Mouse (Mus musculus) layer of hippocampus, adult 11-12 months (tissue): ENCODE results near the gene Zfp799.
"Not testable (repeated sequence)": the region's sequence is repeated elsewhere in the genome, so short reads cannot be mapped to it uniquely, and the experiment has no call there.

Source experiments
- DNase-seq: peaks from one replicate; pipeline ENCODE4 v3.0.0; 2022; ENCODE audit warnings: low spot score

Gene Zfp799

DNA sequence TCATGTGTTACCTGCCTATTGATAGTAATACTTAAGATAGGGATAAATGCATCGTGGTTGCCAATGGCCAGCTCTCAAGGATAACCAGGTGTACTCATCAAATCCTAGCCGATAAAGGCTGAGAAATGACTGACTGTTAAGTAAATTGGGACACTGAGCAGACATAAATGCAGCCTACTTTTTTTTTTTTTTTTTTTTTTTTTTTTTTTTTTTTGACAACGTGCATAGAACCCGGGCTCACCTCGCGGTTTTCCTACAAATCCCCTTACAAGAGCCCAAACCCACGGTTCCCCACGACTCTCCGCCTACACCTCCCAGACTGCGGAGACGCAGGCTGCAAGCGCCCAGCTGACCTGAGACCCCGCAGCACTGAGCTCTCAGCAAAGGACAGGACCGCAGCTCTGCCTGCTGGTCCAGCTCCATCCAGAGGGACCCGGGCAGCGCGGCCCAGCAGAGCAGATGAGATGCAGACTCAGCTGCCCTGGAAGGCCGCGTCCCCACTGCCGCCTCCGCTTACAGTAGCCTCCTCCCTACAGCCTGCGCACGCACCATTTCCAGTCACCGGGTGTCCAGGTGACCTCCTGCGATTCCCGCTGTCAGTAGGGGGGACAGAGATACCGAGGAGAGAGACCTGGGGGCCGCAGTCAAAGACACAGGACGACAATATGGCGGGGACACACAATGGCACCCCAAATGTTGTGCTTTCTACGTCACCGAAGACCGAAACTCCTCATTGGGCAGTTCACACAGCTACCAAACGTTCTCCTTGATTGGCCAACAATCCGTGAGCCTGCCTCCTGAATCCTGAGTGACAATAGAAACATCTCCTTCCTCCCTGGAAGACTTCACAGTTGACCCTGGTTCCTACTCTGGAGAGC, at the start of gene Zfp799:
Gene Zfp799, minus strand, starts transcription at position 722 of the 878 bp plus-strand sequence.
- DNase-seq = peak; percentile 85

- DNase-seq = no peak
Observed at GRCm38 (mm10) chr17:32878773-32879172, 48.7 kb upstream of the Zfp799 start.

- DNase-seq = no peak
Observed at GRCm38 (mm10) chr17:32877471-32878171, 47.6 kb upstream of the Zfp799 start.

DNA sequence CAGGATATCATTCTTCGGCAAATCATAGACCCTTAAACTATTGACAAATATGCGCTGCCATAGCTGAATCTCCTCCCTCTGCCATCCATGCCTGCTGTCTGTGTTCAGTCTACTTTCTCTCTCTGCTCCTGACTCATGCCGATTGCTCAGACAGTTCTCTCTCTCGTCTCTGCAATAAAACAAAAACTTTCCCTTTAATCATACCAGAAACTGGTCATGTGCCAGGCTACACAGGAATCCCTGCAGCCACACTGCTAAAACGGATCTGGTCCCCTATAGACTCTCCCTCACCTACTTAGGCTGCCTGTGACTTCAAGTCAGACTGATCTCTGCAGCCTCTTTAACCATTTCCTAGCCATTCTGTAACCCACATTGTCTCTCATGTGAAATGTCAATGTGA, 42.6 kb upstream of the Zfp799 start:
- DNase-seq = no peak

DNA sequence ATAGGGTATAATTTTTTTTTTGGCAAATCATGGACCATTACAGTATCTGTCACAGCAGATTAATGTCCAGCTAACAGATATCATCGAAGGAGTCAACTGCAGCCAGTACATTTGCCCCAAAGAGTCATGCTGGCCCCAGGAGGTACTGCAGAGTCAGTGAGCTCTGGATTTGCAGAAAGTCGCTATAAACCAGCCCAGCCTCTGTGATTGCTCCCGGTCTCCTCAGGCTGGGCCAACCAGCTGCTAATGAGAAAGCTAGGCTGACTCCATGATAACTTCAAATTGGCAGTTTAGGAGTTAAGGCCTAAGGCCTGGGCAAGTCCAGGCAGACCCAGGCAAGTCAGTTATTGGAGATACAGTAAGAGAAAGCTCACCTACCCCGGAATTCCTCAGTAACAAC, 42.0 kb upstream of the Zfp799 start:
- no peak for DNase-seq

- DNase-seq = no peak
Observed at GRCm38 (mm10) chr17:32871483-32871882, 41.4 kb upstream of the Zfp799 start.

DNA sequence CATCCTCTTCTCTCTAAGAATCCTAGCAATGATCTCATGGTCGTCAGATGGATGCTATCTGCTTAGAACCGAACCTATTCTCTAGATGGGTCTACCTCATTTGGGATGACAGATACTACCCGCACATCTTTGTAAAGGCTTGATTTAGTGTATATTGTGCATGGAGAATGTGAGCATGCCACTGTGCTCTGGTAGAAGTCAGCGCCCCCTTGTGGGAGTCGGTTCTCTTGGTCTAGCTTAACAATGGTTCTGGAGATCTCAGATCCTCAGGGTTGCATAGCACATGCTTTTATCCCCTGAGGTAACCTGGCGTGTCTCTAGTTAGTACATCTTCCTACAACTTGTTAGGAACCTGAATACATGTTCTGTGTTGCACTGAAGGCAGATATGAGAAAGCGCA, 37.2 kb upstream of the Zfp799 start:
- DNase-seq = not testable (repeated sequence)

DNA sequence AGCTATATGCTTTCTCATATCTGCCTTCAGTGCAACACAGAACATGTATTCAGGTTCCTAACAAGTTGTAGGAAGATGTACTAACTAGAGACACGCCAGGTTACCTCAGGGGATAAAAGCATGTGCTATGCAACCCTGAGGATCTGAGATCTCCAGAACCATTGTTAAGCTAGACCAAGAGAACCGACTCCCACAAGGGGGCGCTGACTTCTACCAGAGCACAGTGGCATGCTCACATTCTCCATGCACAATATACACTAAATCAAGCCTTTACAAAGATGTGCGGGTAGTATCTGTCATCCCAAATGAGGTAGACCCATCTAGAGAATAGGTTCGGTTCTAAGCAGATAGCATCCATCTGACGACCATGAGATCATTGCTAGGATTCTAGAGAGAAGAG, 26.7 kb upstream of the Zfp799 start:
- DNase-seq = not testable (repeated sequence)

DNA sequence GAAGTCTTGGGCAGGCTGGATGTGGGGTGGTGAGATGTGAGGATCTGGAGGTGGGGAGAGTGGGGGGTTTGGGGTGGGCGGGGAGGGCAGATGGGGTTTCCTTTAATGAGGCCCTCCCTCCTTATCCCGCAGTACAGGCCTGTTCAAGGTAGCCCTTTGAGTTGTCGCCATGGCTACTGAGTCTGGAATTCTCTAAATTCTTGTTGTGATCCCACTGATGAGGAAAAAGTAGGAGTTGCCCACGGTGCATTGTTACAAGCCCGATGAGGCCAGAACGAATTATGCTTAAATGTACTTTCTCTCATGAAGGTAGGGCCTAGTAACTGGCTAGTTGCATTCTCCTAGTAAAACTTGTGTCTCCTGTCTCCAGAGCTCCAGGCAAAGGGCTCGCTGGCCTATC, 21.5 kb upstream of the Zfp799 start:
- DNase-seq = no peak

DNA sequence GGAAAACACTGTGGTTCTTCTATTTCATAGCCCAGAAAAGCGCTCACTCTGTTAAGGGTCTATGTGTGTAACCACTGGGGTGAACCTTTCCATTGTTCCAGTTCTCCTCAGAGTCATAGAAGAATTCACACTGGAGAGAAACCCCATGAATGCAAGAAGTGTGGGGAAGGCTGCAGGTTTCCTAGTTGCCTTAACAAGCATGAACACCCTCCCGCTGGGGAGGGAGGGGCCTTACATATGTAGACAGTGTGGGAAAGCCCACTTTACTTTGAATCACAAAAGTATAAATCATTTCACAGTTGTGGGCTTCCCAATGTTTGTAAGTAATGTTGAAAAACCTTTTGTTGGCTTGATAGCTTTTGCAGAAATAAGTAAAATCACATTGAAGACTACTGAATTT, 11.3 kb upstream of the Zfp799 start:
- DNase-seq = no peak

- DNase-seq = no peak
Observed at GRCm38 (mm10) chr17:32839083-32839802, 9.2 kb upstream of the Zfp799 start.

GRCm38 (mm10) chr17:32830418-32830782, 339 bp upstream of the Zfp799 start:
- no peak for DNase-seq

GRCm38 (mm10) chr17:32816074-32816784, 13.8 kb downstream of the Zfp799 start:
- DNase-seq = no peak

DNA sequence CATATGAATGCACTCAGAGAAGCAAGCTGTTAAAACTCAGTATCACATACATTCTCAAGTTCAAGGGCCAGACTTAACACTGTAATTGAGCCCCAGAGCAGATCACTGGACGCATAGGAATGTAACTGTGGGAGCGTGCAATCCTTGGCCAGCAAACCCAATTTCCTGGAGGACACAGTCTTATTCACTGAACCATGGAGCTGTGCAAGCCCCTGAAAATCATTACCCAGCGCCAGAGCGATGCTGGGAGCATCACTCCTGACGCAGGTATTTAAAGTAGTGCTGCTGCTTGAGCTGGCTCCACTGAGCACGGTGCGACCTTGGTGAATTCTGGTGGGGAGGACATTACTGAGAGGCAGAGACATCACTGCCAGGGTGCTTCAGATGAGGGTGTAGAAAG, 15.9 kb downstream of the Zfp799 start:
- DNase-seq = no peak

DNA sequence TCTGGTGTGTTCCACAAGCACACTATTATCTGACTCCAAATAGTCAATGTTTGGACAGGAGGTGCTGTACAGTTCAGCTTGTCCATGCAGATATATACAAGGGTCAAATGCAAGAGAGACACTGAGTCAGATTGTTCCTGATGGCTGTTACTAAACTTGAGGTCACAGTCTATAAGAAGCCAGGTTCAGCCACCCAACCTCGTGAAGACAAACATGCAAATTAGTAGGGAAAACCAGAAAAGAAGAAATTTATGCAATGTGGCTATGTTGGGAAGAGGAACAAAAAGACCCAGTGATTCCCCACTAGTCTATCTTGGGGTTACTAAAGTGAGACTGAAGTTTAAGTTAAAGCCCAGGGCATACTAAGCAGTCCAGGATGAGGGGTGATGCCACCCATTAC, 19.4 kb downstream of the Zfp799 start:
- DNase-seq = no peak

DNA sequence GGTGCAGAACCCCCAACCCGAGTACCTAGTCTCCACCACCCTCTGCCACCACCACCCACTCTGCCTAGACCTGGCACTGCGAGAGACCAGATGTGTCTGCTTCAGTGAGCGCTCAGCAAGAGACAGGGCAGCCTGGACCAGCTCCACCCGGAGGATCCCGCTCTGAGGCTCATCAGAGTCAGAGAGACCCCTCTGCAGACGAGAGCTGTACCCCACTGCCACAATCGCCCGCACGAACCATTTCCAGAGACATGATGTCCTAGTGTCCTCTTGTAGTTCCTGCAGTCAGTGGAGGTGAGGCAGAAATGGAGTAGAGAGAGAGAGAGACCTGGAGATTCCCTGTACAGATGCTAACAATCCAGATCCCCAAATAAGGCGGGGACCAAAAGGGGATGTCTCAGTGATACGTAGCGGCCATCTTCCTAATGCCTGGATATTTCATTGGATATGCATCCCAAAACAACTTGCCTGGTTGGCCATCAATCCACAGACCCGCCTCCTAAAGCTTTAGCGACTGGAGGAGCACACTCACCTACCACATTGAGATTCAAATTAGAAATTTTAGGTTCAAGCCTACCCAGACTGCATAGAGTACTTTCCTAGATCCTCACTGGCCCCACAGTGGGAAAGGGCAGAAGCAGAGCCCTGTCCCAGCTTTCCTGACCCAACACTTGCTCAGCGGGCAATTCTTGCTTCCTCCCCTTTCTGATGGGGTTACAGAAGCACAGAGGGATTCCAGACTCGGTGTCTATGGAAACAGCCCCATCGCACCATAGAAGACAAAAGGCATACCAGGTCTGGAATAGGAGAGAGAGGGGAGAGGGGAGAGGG, 20.3 kb downstream of the Zfp799 start, which contains the start of gene Zfp811:
Gene Zfp811, minus strand, starts transcription at position 388 of the 831 bp plus-strand sequence.
- peak; percentile 54 for DNase-seq

DNA sequence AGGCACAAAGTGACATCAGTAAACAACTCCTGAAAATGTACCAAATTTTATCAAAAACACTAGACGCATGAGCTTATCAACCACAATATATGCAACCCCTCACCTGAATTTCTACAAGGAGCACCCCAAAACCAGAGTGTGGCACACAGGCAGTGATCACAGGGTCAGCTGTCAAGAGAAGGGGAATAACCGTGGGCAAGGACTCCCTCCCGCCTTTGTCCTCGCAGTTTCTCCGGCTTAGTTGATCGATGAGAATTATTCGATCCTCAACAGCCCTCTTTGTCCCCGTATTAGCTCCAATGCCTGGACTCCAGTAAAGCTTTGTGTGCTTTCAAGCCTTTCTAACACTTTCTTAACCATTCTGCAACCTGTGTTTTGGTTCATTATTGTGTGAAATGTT, 21.1 kb downstream of the Zfp799 start:
- no peak for DNase-seq

GRCm38 (mm10) chr17:32789244-32789643, 40.8 kb downstream of the Zfp799 start:
- DNase-seq = no peak

DNA sequence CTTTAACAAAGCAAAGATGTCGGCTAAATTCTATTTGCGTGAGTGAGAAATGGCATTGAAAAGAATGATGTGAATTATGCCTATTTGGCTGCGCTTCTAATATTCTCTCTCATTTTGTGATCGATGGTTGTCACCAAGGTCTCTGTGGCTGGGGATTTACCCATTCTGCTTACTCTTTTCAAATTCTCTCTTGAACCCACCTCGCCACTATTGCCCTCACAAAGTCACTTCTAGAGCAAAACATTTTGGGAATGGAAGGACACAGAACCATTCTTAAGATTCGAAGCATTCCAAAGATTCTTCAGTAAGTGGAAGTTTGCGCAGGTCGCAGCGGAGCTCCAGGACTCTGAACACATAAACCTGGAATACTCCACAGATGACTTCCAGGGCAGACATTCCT, 41.5 kb downstream of the Zfp799 start:
- DNase-seq = no peak

DNA sequence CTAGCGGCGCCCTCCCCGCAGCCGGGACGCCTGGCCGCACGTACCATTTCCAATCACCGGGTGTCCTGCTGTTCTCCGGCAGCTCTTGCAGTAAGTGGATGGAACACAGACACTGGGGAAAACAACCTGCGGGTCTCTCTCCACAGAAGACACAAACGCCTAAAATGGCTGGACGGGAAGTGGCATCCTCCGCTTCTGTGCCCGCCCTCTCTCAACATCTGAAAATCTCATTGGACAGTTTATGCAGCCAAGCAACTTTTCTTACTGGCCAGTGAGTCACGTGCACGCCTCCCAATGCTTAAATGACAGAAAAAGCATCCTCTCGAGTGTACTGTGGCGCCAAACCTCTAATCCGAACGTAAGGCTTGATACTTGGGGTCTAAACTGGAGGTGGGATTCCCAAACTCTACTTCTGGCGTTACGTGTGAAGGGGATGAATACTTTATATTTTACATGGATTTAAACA, 41.9 kb downstream of the Zfp799 start, which contains the start of gene Zfp871:
Gene Zfp871, minus strand, starts transcription at position 194 of the 466 bp plus-strand sequence.
- peak; percentile 92 for DNase-seq
